Mouse (Mus musculus) kidney, embryonic 15.5 days (tissue): Measurements from ENCODE around the gene E2f3. TPM values are rescaled to one million over a fixed set of nuclear protein-coding genes. Genes with fewer than 3 reads are reported as not detected.
A peak's percentile ranks its signal among the peaks of the same experiment; 100 is the strongest.

ENCODE experiments used
- ATAC-seq: fragments of 200-750 bp; cut with Nextera tagmentation; replicated peaks from 2 replicates; pipeline ENCODE4 v1.8.0; 2017; ENCODE audit warnings: moderate TSS enrichment; ENCODE audit not compliant: low FRiP score
- H3K27ac ChIP-seq: fragments of 300-500 bp; sonication (generic); 2 replicates; pipeline ENCODE4 v1.5.1; 2015; ENCODE audit warnings: mild to moderate bottlenecking, inconsistent platforms
- H3K27me3 ChIP-seq: fragments of 300-500 bp; sonication (generic); 2 replicates; pipeline ENCODE4 v1.6.1; 2015; ENCODE audit warnings: inconsistent platforms
- H3K36me3 ChIP-seq: fragments of 300-500 bp; sonication (generic); 2 replicates; pipeline ENCODE4 v1.6.1; 2015; ENCODE audit warnings: inconsistent platforms
- H3K4me1 ChIP-seq: fragments of 300-500 bp; sonication (generic); 2 replicates; pipeline ENCODE4 v1.6.1; 2015; ENCODE audit warnings: inconsistent platforms
- H3K4me2 ChIP-seq: fragments of 300-500 bp; sonication (generic); 2 replicates; pipeline ENCODE4 v1.6.1; 2015; ENCODE audit warnings: moderate library complexity, mild to moderate bottlenecking, inconsistent platforms
- H3K4me3 ChIP-seq: fragments of 300-500 bp; sonication (generic); replicated peaks from 2 replicates; pipeline ENCODE4 v1.5.1; 2015; ENCODE audit warnings: mild to moderate bottlenecking, inconsistent platforms
- H3K9ac ChIP-seq: fragments of 300-500 bp; sonication (generic); 2 replicates; pipeline ENCODE4 v1.6.1; 2015; ENCODE audit warnings: mild to moderate bottlenecking, inconsistent platforms
- H3K9me3 ChIP-seq: fragments of 300-500 bp; sonication (generic); replicated peaks from 2 replicates; pipeline ENCODE4 v1.6.1; 2016; ENCODE audit warnings: inconsistent platforms
- WGBS: fragments of 180-500 bp; shearing (Covaris S2); methylation state at CpG from one replicate; pipeline ENCODE4 v1.1.7; 2015; ENCODE audit warnings: mixed read lengths; 5-methylcytosine and 5-hydroxymethylcytosine counted together
- polyA plus RNA-seq: library from polyadenylated mRNA; unstranded; fragments of >200 nt; fragmentation: Nextera tagmentation; extraction: Ambion mirVana; gene quantifications from 2 replicates; pipeline ENCODE4 v1.2.1, GENCODE M21; 2015

The E2f3 gene
- polyA plus RNA-seq, 1 experiment from 2014 or later = 14.6 TPM

DNA sequence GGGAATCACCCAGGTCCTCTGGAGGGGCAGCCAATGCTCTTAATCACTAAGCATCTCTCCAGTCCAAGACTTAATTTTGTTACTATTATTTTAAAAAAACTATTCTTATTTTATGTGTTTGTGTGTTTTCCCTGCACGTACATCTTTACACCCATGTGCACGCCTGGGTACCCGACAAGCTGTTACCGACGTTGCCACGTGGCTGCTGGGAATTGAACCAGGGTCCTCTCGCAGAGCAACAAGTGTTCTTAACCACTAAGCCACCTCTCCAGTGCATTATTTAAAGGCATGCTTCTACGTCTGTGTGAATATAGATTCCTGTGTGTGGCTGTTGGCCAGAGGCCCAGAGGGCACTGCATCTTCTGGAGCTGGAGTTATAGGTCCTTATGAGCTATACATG is 73.6 kb downstream of the E2f3 start:
- ATAC-seq = no peak
- Histone ChIP-seq H3K9ac (no peak overlapping the region), H3K4me3 (no peak overlapping the region), H3K27me3 (no peaks in the 10 kb centered on the region), H3K27ac (no peak overlapping the region), H3K4me2 (no peak overlapping the region), H3K9me3 (no peaks in the 10 kb centered on the region), H3K36me3 (peaks cover 96% of the 10 kb centered on the region), H3K4me1 (no peaks in the 10 kb centered on the region)
- WGBS = 94% methylated on average over 8 of the region's 8 CpGs

DNA sequence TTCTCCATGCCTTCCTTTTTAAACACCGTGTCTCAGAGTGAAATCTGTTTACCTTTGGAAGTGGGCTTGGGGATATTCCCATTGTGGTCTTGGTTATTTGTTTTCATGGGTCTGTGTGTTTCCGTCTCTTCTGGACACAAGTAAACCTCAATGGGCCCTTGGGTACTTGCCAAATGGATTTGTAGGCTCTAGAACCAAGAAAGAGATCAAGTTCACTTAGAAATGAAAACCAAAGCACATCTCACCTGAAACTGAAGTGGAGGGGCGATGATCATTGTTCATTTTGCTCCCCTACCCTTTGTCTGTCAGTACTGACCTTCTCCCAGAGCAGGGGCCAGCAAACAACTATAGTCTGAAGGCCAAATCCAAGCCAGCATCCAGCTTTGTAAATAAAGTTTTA is 74.7 kb downstream of the E2f3 start:
- no peak overlapping the region for H3K4me3 ChIP-seq

DNA sequence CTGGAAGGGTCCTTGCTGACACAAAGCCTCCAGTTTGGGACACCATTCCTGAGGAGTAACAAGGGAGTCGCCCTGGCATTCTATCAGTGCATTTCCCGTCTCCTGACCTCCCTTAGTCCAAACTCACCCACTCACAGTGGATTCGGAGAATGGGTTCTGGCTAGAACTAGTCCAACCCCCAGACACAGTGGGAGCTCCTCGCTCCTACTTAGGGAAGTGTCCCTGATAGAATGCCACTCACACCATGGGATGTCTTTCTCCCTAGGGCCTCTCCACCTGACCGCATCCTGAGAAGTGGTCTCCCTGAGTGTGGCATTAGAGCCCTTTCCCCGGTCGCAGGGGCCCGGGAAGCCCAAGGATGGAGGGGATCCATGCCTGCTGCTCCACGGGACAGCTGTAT is 77.4 kb downstream of the E2f3 start:
- Histone ChIP-seq H3K27me3 (no peaks in the 10 kb centered on the region), H3K36me3 (peaks cover 86% of the 10 kb centered on the region), H3K4me3 (no peak overlapping the region), H3K4me2 (no peak overlapping the region), H3K9ac (no peak overlapping the region), H3K4me1 (no peaks in the 10 kb centered on the region), H3K9me3 (peaks cover 10% of the 10 kb centered on the region), H3K27ac (no peak overlapping the region)
- no peak for ATAC-seq
- 96% methylated on average over 9 of the region's 9 CpGs for WGBS

More for the DNA sequence above, 74.7 kb downstream of the E2f3 start:
- no peak overlapping the region for H3K9ac ChIP-seq
- H3K27me3 ChIP-seq = no peaks in the 10 kb centered on the region
- no peaks in the 10 kb centered on the region for H3K4me1 ChIP-seq
- H3K9me3 ChIP-seq = 0 out of 2 replicates have a peak, but pooled peaks cover under 1% of the 10 kb centered on the region
- H3K36me3 ChIP-seq = peaks cover 95% of the 10 kb centered on the region
- no peak for ATAC-seq
- 93% methylated on average over 3 of the region's 3 CpGs for WGBS
- H3K27ac ChIP-seq = no peak overlapping the region
- H3K4me2 ChIP-seq = no peak overlapping the region

DNA sequence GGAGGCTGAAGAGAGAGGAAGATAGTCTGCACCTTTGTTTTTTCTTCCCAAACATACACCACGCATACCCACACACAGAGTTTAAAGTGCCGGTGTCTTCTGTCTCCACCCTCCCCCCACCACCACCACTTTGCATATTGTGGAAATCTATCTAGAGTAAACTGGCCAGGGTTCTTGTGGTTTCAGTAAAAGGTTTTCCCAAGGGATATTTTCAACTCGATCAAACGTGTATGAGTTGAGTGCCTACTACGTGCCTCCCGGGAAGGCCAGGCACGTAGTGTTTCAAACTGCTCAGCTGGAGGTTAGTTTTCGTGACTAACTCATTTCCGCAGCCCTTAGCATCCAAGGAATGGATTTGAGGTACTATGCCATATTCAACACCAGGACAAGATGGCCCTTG is 77.9 kb downstream of the E2f3 start:
- Histone ChIP-seq H3K27me3 (no peaks in the 10 kb centered on the region), H3K9ac (no peak overlapping the region), H3K27ac (no peak overlapping the region), H3K36me3 (peaks cover 81% of the 10 kb centered on the region), H3K4me1 (no peaks in the 10 kb centered on the region), H3K4me3 (no peak overlapping the region), H3K4me2 (no peak overlapping the region), H3K9me3 (peaks cover 10% of the 10 kb centered on the region)
- WGBS = 95% methylated on average over 9 of the region's 9 CpGs
- no peak for ATAC-seq

DNA sequence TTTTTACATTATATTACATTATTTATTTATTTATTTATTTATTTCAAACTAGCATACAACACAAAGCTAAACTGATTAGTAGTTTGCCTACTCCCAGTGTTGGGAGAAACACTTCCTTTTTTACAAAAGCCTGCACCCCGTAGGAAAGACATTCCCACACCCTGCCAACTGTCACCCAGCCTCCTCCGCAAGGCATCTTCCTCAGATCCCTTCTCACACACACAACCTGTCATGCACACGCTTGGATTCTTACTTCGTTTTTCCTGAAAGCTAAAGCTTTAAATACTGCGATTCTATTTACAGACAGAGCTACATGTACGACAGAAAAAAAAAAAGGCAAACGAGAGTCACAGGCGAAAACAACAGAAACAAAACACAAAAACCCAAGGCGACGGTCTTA is 79.1 kb downstream of the E2f3 start:
- H3K36me3 ChIP-seq = peaks cover 69% of the 10 kb centered on the region
- ATAC-seq = no peak
- H3K9me3 ChIP-seq = peaks cover 10% of the 10 kb centered on the region
- H3K4me1 ChIP-seq = no peaks in the 10 kb centered on the region
- H3K4me2 ChIP-seq = no peak overlapping the region
- whole genome bisulfite sequencing = 94% methylated on average over 10 of the region's 10 CpGs
- no peak overlapping the region for H3K4me3 ChIP-seq
- no peaks in the 10 kb centered on the region for H3K27me3 ChIP-seq
- H3K27ac ChIP-seq = no peak overlapping the region
- H3K9ac ChIP-seq = no peak overlapping the region

DNA sequence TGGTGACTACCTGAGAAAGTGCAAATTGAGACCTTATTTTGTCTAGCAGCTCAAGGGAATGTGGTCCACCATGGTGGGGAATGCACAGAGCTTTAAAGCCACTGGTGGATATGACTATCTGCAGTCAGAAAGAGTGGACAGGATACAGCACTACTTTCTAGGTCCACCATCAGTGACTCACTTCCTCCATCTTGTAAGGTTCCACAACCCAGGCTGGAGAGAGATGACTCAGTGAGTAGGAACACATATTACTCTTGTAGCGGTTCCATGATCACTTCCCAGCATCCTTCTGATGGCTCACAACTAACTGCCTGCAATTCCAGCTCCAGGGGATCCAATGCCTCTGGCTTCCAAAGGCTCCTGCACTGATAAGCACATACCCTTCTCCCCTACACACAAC is 82.5 kb downstream of the E2f3 start:
- 97% methylated on average over 1 of the region's 1 CpGs for WGBS
- H3K27ac ChIP-seq = no peak overlapping the region
- H3K9me3 ChIP-seq = peaks cover 10% of the 10 kb centered on the region
- no peak overlapping the region for H3K4me2 ChIP-seq
- no peaks in the 10 kb centered on the region for H3K27me3 ChIP-seq
- no peak overlapping the region for H3K4me3 ChIP-seq
- H3K4me1 ChIP-seq = no peaks in the 10 kb centered on the region
- no peak overlapping the region for H3K9ac ChIP-seq
- peaks cover 37% of the 10 kb centered on the region for H3K36me3 ChIP-seq
- ATAC-seq = no peak

DNA sequence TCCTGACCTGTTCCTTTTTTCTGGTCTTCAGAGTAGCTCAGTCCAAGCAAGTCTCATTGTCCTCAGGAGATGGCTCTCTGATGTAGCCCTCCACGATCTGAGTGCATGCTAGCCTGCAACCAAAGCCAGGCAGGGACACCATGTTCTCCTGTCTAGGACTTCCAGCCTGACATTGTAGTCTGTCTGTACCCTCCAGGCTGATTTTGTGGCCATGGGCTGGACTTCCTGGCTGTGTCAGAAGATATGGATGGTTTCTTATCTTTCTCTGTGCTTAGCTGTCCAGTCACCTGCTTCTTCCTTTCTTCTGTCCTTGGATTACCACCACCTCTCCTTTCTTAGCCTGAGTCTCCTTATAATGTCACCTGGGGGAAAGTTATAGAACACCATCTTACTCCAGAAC is 83.2 kb downstream of the E2f3 start:
- H3K36me3 ChIP-seq = peaks cover 31% of the 10 kb centered on the region
- no peak overlapping the region for H3K4me2 ChIP-seq
- peaks cover 12% of the 10 kb centered on the region for H3K9me3 ChIP-seq
- no peak overlapping the region for H3K27ac ChIP-seq
- WGBS = 79% methylated on average over 1 of the region's 1 CpGs
- no peak overlapping the region for H3K4me3 ChIP-seq
- no peak overlapping the region for H3K9ac ChIP-seq
- no peaks in the 10 kb centered on the region for H3K27me3 ChIP-seq
- no peaks in the 10 kb centered on the region for H3K4me1 ChIP-seq
- ATAC-seq = no peak

DNA sequence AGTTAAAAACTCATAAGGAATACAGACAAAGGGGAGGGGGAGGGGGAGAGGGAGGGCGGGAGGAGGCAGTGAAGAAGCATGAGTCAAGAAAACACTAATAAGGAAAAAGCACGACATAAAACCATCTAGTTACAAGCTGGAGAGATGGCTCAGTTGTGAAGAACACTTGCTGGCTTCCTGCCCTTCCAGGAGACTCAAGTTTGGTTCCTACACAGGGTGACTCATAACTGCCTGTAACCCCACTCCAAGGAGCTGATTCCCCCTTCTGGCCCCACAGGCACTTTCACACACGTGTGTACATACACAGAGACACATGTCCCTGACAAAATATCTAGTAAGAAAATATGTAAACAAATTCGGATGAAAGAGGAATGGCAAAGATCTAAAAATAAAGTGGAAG is 84.2 kb downstream of the E2f3 start:
- ATAC-seq = no peak
- no peak overlapping the region for H3K4me3 ChIP-seq
- WGBS = 75% methylated on average over 4 of the region's 4 CpGs
- no peak overlapping the region for H3K27ac ChIP-seq
- H3K9me3 ChIP-seq = peaks cover 14% of the 10 kb centered on the region
- no peak overlapping the region for H3K9ac ChIP-seq
- H3K36me3 ChIP-seq = peaks cover 20% of the 10 kb centered on the region
- H3K4me2 ChIP-seq = no peak overlapping the region
- H3K27me3 ChIP-seq = no peaks in the 10 kb centered on the region
- no peaks in the 10 kb centered on the region for H3K4me1 ChIP-seq

DNA sequence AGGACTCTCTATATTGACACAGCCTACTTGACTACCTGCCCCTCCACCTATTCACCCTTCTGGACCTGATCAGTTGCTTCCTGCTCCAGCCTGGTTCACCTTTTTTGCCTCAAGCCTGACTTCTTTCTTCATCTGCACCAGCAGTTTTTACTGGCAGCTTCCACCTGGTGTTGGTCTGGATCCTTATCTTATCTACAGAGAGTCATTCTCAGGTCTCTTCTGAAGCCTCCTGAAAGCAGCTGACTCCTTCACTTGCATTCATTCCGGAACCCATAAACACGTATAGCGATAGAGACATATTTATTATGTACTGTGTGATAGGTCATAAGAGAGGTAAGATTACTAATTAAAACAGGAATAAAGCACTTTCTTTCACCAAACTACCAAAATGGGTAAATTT is 119.1 kb downstream of the E2f3 start:
- Histone ChIP-seq H3K9ac (no peak overlapping the region), H3K36me3 (no peaks in the 10 kb centered on the region), H3K4me3 (no peak overlapping the region), H3K4me1 (no peaks in the 10 kb centered on the region), H3K9me3 (no peaks in the 10 kb centered on the region), H3K27ac (no peak overlapping the region), H3K4me2 (no peak overlapping the region), H3K27me3 (no peaks in the 10 kb centered on the region)
- 68% methylated on average over 3 of the region's 3 CpGs for WGBS
- no peak for ATAC-seq

DNA sequence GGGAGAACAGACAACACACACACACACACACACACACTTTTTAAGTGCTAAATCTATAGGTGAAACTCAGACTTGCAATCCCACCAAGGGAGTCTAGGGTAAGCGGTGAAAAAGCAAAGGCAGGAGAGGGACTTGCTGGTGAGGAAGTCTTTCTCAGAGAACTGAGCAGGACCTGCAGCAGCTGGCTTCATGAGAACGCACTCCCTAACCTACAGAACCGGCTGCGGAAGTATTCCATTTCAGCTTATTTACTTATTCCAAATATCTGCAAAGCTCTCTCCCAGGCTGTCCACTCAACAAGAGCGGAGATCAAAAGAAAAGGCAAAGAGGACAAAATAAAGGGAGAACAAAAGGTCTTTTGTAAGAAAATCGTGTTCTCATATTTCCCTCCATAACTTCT is 121.5 kb downstream of the E2f3 start:
- Histone ChIP-seq H3K36me3 (no peaks in the 10 kb centered on the region), H3K4me1 (no peaks in the 10 kb centered on the region), H3K27me3 (no peaks in the 10 kb centered on the region), H3K4me2 (no peak overlapping the region), H3K9ac (no peak overlapping the region), H3K4me3 (no peak overlapping the region), H3K27ac (0 out of 2 replicates have a peak overlapping the region, but pooled peaks have one; percentile 13), H3K9me3 (no peaks in the 10 kb centered on the region)
- WGBS = 52% methylated on average over 6 of the region's 6 CpGs
- ATAC-seq = no peak

DNA sequence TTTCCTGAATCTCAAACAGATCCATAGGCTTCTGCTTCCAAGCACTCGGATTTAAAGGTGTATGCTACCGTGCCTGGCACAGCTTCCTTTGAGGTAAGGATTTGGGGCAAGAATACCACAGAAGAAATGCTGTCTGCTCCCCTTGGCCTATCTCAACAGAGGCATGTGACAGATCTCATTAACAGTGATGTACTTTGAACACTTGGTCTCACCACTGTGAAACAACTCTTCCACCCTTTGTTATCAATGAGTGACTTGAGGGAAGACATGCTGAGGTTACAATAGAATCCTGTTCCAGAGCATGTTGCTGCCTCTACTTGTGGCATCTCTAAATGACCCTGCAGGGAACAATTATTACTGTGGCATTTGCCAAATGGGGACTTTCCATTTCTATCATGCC is 125.8 kb downstream of the E2f3 start:
- Histone ChIP-seq H3K36me3 (no peaks in the 10 kb centered on the region), H3K27me3 (no peaks in the 10 kb centered on the region), H3K9me3 (no peaks in the 10 kb centered on the region), H3K27ac (no peak overlapping the region), H3K4me3 (no peak overlapping the region), H3K4me1 (no peaks in the 10 kb centered on the region), H3K4me2 (no peak overlapping the region), H3K9ac (no peak overlapping the region)
- no peak for ATAC-seq
- WGBS = 84% methylated on average over 2 of the region's 2 CpGs

DNA sequence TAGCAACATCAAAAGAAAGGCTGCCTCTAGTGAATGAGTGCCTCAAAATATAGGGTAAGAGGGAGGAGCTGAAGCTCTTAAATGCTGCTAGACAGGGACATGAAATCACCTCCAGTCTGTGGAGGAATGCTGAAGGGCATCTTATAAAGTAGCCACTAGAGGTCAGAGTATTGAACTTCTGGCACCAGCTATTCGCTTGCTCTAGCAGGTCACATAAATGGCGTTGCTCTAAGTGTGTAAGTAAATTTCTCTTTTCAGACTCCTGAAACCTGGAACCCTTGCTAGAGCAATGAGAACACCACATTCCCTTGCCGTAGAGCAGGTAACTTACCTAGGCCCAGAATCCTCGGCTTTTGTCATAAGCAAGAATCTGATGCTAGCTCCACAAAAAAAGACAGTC is 128.4 kb downstream of the E2f3 start:
- Histone ChIP-seq H3K36me3 (no peaks in the 10 kb centered on the region; the same call in 1 of the 2 replicates), H3K27ac (no peak overlapping the region), H3K9me3 (no peaks in the 10 kb centered on the region), H3K27me3 (no peaks in the 10 kb centered on the region), H3K4me1 (peaks cover 12% of the 10 kb centered on the region), H3K4me3 (no peak overlapping the region), H3K9ac (no peak overlapping the region), H3K4me2 (no peak overlapping the region)
- 12% methylated on average over 4 of the region's 4 CpGs for WGBS
- peak; percentile 82 for ATAC-seq
